Mouse (Mus musculus): Measurements from ENCODE around the gene Rbm8a2. TPM values are rescaled to one million over a fixed set of nuclear protein-coding genes. Genes with fewer than 3 reads are reported as not detected.

The Rbm8a2 gene
- total and polyA plus RNA-seq, 3 experiments, result 0.38 to 3.2 (median 0.93) TPM

DNA sequence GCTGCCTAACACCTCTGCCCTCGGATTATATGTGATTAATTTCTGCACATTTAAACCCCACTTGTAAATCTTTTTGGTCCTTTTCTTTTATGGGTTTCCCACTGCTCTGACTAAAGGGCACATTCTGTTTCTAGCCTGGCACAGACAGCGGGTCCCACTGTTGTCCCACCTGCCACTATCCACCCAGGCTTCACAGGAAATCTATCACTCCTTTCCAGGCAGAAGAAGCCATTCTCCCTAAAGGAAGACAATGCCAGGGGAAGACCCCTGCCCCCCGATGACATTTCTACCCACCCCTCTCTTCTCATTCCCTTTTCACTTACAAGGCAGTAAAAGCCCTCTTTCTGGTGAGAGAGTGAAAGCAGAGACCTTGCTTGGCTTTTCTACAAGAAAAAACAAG lies 37.2 kb upstream of the Rbm8a2 start:
- H3K27me3 ChIP-seq (replicated peaks), result no peaks in the 10 kb centered on the region
- no peak overlapping the region for H3K4me2 ChIP-seq (ENCODE audit: insufficient read depth, low read depth, poor library complexity, severe bottlenecking)
- no peaks in the 10 kb centered on the region for H3K36me3 ChIP-seq (replicated peaks in 1 of 2; ENCODE audit: control insufficient read depth in 1 of 2, insufficient read depth in 1 of 2, low read length in 1 of 2)
- H3K4me1 ChIP-seq (ENCODE audit: control insufficient read depth in 1 of 2, insufficient read depth in 2 of 2), result no peaks in the 10 kb centered on the region
- no peak overlapping the region for H3K9ac ChIP-seq (ENCODE audit: insufficient read depth, low read depth)
- no peaks in the 10 kb centered on the region for H3K9me3 ChIP-seq (replicated peaks; ENCODE audit: low read length)
- H3K79me2 ChIP-seq (replicated peaks; ENCODE audit: control insufficient read depth, extremely low read depth, insufficient read depth, poor library complexity, severe bottlenecking), result no peaks in the 10 kb centered on the region
- dilution Hi-C loops (cut with MboI; ENCODE audit: extremely low pct_ligation_motif_present, extremely low pct_unique_long_range_greater_than_20kb, low sequenced_read_pairs) (no loop called here), in situ Hi-C loops (cut with MboI; ENCODE audit: low pct_ligation_motif_present, low pct_unique_long_range_greater_than_20kb, low sequenced_read_pairs) (no loop called here)
- no peak for DNase-seq (ENCODE audit: extremely low read depth)
- TF ChIP-seq JUN (IDR thresholded peaks at IDR 0.05; ENCODE audit: insufficient read depth, low read depth, low read length), result no peak
- no peak for TF ChIP-seq NRF1 (IDR thresholded peaks at IDR 0.05; ENCODE audit: low read depth, low read length)
- TF ChIP-seq USF1 (IDR thresholded peaks at IDR 0.05; ENCODE audit: low read depth, low read length), result no peak
- H3K4me3 ChIP-seq (replicated peaks in 1 of 3; ENCODE audit: low read depth in 2 of 3, low read length in 2 of 3, poor library complexity in 1 of 3), result no peak overlapping the region
- no peak overlapping the region for H3K27ac ChIP-seq (ENCODE audit: insufficient read depth, low read depth)

DNA sequence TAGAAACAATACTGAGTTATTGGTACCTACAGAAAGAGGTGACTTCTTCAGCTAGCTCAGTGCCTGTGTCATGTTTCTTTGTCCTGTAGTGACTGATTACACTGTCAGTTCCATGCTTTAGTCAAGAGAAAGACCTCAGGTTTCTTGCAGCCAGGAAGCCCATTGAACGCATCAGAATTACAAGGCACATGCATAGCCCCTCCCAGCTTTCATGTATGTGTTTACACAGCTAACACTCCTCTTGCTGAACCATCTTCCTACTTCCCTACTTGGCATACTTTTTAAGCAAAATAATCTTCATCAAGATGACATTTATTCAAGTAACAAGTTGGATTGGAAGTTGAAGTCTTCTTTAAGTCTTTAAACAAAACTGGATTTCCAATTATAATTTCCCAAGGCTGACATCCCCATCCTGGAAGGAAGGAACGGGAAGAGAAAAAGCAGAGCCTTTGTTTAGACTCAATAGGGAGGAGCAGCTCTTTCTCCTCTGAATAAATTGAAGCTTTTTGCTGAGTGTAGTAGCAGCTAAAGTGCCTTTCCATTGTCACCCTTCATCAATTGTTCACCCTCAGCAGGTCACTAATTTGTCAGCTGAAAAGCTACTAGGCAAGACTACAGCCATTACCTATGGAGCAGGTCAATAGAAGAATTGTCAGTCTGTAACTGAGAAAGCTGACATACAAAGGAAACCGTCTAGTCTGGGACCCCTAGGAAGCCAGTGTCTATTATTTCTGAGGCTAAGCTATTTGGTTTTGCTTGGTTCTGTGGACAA lies 34.8 kb upstream of the Rbm8a2 start:
- Histone ChIP-seq H3K4me2 (ENCODE audit: insufficient read depth, low read depth, poor library complexity, severe bottlenecking) (no peak overlapping the region), H3K27me3 (replicated peaks) (no peaks in the 10 kb centered on the region), H3K9ac (ENCODE audit: insufficient read depth, low read depth) (no peak overlapping the region), H3K79me2 (replicated peaks; ENCODE audit: control insufficient read depth, extremely low read depth, insufficient read depth, poor library complexity, severe bottlenecking) (no peaks in the 10 kb centered on the region), H3K27ac (ENCODE audit: insufficient read depth, low read depth) (no peak overlapping the region), H3K36me3 (replicated peaks in 1 of 2; ENCODE audit: control insufficient read depth in 1 of 2, insufficient read depth in 1 of 2, low read length in 1 of 2) (no peaks in the 10 kb centered on the region), H3K4me3 (replicated peaks in 1 of 3; ENCODE audit: low read depth in 2 of 3, low read length in 2 of 3, poor library complexity in 1 of 3) (no peak overlapping the region), H3K9me3 (replicated peaks; ENCODE audit: low read length) (no peaks in the 10 kb centered on the region), H3K4me1 (ENCODE audit: control insufficient read depth in 1 of 2, insufficient read depth in 2 of 2) (no peaks in the 10 kb centered on the region)
- no peak for DNase-seq (ENCODE audit: extremely low read depth)
- dilution Hi-C loops (cut with MboI; ENCODE audit: extremely low pct_ligation_motif_present, extremely low pct_unique_long_range_greater_than_20kb, low sequenced_read_pairs), result no loop called here
- TF ChIP-seq MEF2A (IDR thresholded peaks at IDR 0.05; ENCODE audit: borderline replicate concordance, low read depth, low read length) (no peak), POLR2AphosphoS2 (IDR thresholded peaks at IDR 0.05; ENCODE audit: low read depth, low read length) (no peak), SIN3A (IDR thresholded peaks at IDR 0.05; ENCODE audit: low read length) (no peak), USF2 (conservative IDR thresholded peaks at IDR 0.05; ENCODE audit: low read depth, low read length) (no peak), ZKSCAN1 (IDR thresholded peaks at IDR 0.05; ENCODE audit: borderline replicate concordance, low read depth, low read length) (no peak), MAX (IDR thresholded peaks at IDR 0.05; ENCODE audit: low read length) (no peak), MAFK (IDR thresholded peaks at IDR 0.05; ENCODE audit: insufficient replicate concordance, low read length) (no peak), UBTF (IDR thresholded peaks at IDR 0.05; ENCODE audit: low read depth, low read length) (no peak), GABPA (IDR thresholded peaks at IDR 0.05; ENCODE audit: insufficient replicate concordance, low read depth, low read length) (no peak)
- in situ Hi-C loops (cut with MboI; ENCODE audit: low pct_ligation_motif_present, low pct_unique_long_range_greater_than_20kb, low sequenced_read_pairs), result no loop called here

DNA sequence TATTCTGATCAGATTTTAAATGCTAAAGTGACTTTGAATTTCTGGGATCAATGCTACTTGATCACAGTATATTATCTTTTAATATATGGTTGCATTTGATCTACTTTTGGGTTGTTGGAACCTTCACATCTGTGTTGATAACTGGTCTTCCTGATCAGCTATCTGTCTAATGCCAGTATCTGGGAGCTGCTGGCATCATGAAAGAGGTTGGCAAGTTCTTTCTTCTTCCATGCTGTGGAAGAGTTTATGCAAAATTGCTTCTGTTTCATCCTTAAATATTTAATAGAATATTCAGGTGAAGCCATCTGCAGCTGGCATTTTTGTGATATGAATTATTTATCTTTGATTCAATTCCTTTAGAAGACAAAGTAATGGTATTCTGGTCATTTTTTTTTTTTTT lies 32.6 kb upstream of the Rbm8a2 start:
- Histone ChIP-seq H3K9ac (ENCODE audit: insufficient read depth, low read depth) (no peak overlapping the region), H3K9me3 (replicated peaks; ENCODE audit: low read length) (no peaks in the 10 kb centered on the region), H3K4me3 (replicated peaks in 1 of 3; ENCODE audit: low read depth in 2 of 3, low read length in 2 of 3, poor library complexity in 1 of 3) (no peak overlapping the region), H3K27me3 (replicated peaks) (no peaks in the 10 kb centered on the region), H3K4me1 (ENCODE audit: control insufficient read depth in 1 of 2, insufficient read depth in 2 of 2) (no peaks in the 10 kb centered on the region), H3K79me2 (replicated peaks; ENCODE audit: control insufficient read depth, extremely low read depth, insufficient read depth, poor library complexity, severe bottlenecking) (no peaks in the 10 kb centered on the region), H3K36me3 (replicated peaks in 1 of 2; ENCODE audit: control insufficient read depth in 1 of 2, insufficient read depth in 1 of 2, low read length in 1 of 2) (no peaks in the 10 kb centered on the region), H3K27ac (ENCODE audit: insufficient read depth, low read depth) (no peak overlapping the region), H3K4me2 (ENCODE audit: insufficient read depth, low read depth, poor library complexity, severe bottlenecking) (no peak overlapping the region)
- no peak for DNase-seq (ENCODE audit: extremely low read depth)
- in situ Hi-C loops (cut with MboI; ENCODE audit: low pct_ligation_motif_present, low pct_unique_long_range_greater_than_20kb, low sequenced_read_pairs), result no loop called here
- TF ChIP-seq ZC3H11A (IDR thresholded peaks at IDR 0.05; ENCODE audit: low read depth, low read length) (no peak), MAX (IDR thresholded peaks at IDR 0.05; ENCODE audit: low read length) (no peak), MAFK (IDR thresholded peaks at IDR 0.05; ENCODE audit: insufficient replicate concordance, low read length) (no peak), IRF4 (IDR thresholded peaks at IDR 0.05; ENCODE audit: low read depth, low read length) (no peak), JUN (IDR thresholded peaks at IDR 0.05; ENCODE audit: insufficient read depth, low read depth, low read length) (no peak), ELF1 (IDR thresholded peaks at IDR 0.05; ENCODE audit: low read depth, low read length) (no peak), EP300 (IDR thresholded peaks at IDR 0.05; ENCODE audit: low read length) (no peak), ZMIZ1 (IDR thresholded peaks at IDR 0.05; ENCODE audit: low read depth, low read length) (no peak), POLR2AphosphoS2 (IDR thresholded peaks at IDR 0.05; ENCODE audit: low read depth, low read length) (no peak), TBP (conservative IDR thresholded peaks at IDR 0.05; ENCODE audit: low read depth, low read length) (no peak), USF2 (conservative IDR thresholded peaks at IDR 0.05; ENCODE audit: low read depth, low read length) (no peak)
- dilution Hi-C loops (cut with MboI; ENCODE audit: extremely low pct_ligation_motif_present, extremely low pct_unique_long_range_greater_than_20kb, low sequenced_read_pairs), result no loop called here

All from CH12.LX (cell line).